Mouse (Mus musculus): Measurements from ENCODE around the gene 1700123O20Rik. TPM values are rescaled to one million over a fixed set of nuclear protein-coding genes. Genes with fewer than 3 reads are reported as not detected.

Gene 1700123O20Rik
- polyA plus RNA-seq, 1 experiment: 47.4 TPM

- no peak overlapping the region for H3K4me3 ChIP-seq (ENCODE audit: low read depth, low read length)
- no peak overlapping the region for H3K27ac ChIP-seq (ENCODE audit: insufficient read depth, low read depth, low read length)
- TF ChIP-seq CTCF (IDR thresholded peaks at IDR 0.05; ENCODE audit: extremely low read depth, insufficient read length, insufficient replicate concordance, low read depth, low read length) (no peak), POLR2A (IDR thresholded peaks at IDR 0.05; ENCODE audit: low read depth, low read length) (no peak)
- H3K36me3 ChIP-seq (ENCODE audit: control insufficient read depth, insufficient read depth, low read length): peaks cover 10% of the 10 kb centered on the region
- no peaks in the 10 kb centered on the region for H3K27me3 ChIP-seq (ENCODE audit: control insufficient read depth, insufficient read depth, low read length)
- 27% methylated on average over 6 of the region's 6 CpGs for WGBS
- no peaks in the 10 kb centered on the region; the same call in 1 of the 2 replicates for H3K4me1 ChIP-seq (ENCODE audit: control insufficient read depth, insufficient read depth, insufficient read length, low read length)
These were observed 9.0 kb downstream of the 1700123O20Rik start for GRCm38 (mm10) chr14:54695042-54695441.

- H3K4me3 ChIP-seq (ENCODE audit: low read depth, low read length): no peak overlapping the region
- H3K27ac ChIP-seq (ENCODE audit: insufficient read depth, low read depth, low read length): no peak overlapping the region
- peaks cover 3% of the 10 kb centered on the region; the same call in 1 of the 2 replicates for H3K36me3 ChIP-seq (ENCODE audit: control insufficient read depth, insufficient read depth, low read length)
- TF ChIP-seq POLR2A (IDR thresholded peaks at IDR 0.05; ENCODE audit: low read depth, low read length) (no peak), CTCF (IDR thresholded peaks at IDR 0.05; ENCODE audit: extremely low read depth, insufficient read length, insufficient replicate concordance, low read depth, low read length) (no peak)
- H3K27me3 ChIP-seq (ENCODE audit: control insufficient read depth, insufficient read depth, low read length): no peaks in the 10 kb centered on the region
- 88% methylated on average over 4 of the region's 4 CpGs for WGBS
- no peaks in the 10 kb centered on the region; the same call in 1 of the 2 replicates for H3K4me1 ChIP-seq (ENCODE audit: control insufficient read depth, insufficient read depth, insufficient read length, low read length)
These were observed 10.7 kb downstream of the 1700123O20Rik start for GRCm38 (mm10) chr14:54696752-54697151.

- WGBS: 87% methylated on average over 4 of the region's 4 CpGs
- no peak within 1 kb of the TSS for H3K27ac ChIP-seq (ENCODE audit: insufficient read depth, low read depth, low read length)
- no peak for TF ChIP-seq CTCF (IDR thresholded peaks at IDR 0.05; ENCODE audit: extremely low read depth, insufficient read length, insufficient replicate concordance, low read depth, low read length)
- TF ChIP-seq POLR2A (IDR thresholded peaks at IDR 0.05; ENCODE audit: low read depth, low read length): no peak
- H3K4me1 ChIP-seq (ENCODE audit: control insufficient read depth, insufficient read depth, insufficient read length, low read length): no peaks in the 10 kb centered on the region; the same call in 1 of the 2 replicates
- H3K4me3 ChIP-seq (ENCODE audit: low read depth, low read length): no peak within 1 kb of the TSS
- H3K27me3 ChIP-seq (ENCODE audit: control insufficient read depth, insufficient read depth, low read length): no peaks in the 10 kb centered on the region
- peaks cover 1% of the 10 kb centered on the region; the same call in 1 of the 2 replicates for H3K36me3 ChIP-seq (ENCODE audit: control insufficient read depth, insufficient read depth, low read length)
These were observed 12.7 kb downstream of the 1700123O20Rik start, which contains the start of gene Gm29776 for GRCm38 (mm10) chr14:54698733-54699132. Gene Gm29776 (minus strand): TSS chr14:54698833.

- H3K36me3 ChIP-seq (ENCODE audit: control insufficient read depth, insufficient read depth, low read length): no peaks in the 10 kb centered on the region
- 72% methylated on average over 3 of the region's 3 CpGs for whole genome bisulfite sequencing
- no peaks in the 10 kb centered on the region; the same call in 1 of the 2 replicates for H3K4me1 ChIP-seq (ENCODE audit: control insufficient read depth, insufficient read depth, insufficient read length, low read length)
- no peak overlapping the region for H3K4me3 ChIP-seq (ENCODE audit: low read depth, low read length)
- TF ChIP-seq CTCF (IDR thresholded peaks at IDR 0.05; ENCODE audit: extremely low read depth, insufficient read length, insufficient replicate concordance, low read depth, low read length): no peak
- no peak for TF ChIP-seq POLR2A (IDR thresholded peaks at IDR 0.05; ENCODE audit: low read depth, low read length)
- H3K27ac ChIP-seq (ENCODE audit: insufficient read depth, low read depth, low read length): no peak overlapping the region
- no peaks in the 10 kb centered on the region for H3K27me3 ChIP-seq (ENCODE audit: control insufficient read depth, insufficient read depth, low read length)
These were observed 13.6 kb downstream of the 1700123O20Rik start for GRCm38 (mm10) chr14:54699586-54699985.

- Histone ChIP-seq H3K27ac (ENCODE audit: insufficient read depth, low read depth, low read length) (no peak overlapping the region), H3K4me1 (ENCODE audit: control insufficient read depth, insufficient read depth, insufficient read length, low read length) (peaks cover 6% of the 10 kb centered on the region), H3K36me3 (ENCODE audit: control insufficient read depth, insufficient read depth, low read length) (no peaks in the 10 kb centered on the region), H3K27me3 (ENCODE audit: control insufficient read depth, insufficient read depth, low read length) (no peaks in the 10 kb centered on the region), H3K4me3 (ENCODE audit: low read depth, low read length) (no peak overlapping the region)
- TF ChIP-seq POLR2A (IDR thresholded peaks at IDR 0.05; ENCODE audit: low read depth, low read length) (no peak), CTCF (IDR thresholded peaks at IDR 0.05; ENCODE audit: extremely low read depth, insufficient read length, insufficient replicate concordance, low read depth, low read length) (peak; percentile 88; the same call in 1 of the 2 replicates)
- 9% methylated on average over 6 of the region's 6 CpGs for WGBS
These were observed 15.3 kb downstream of the 1700123O20Rik start for GRCm38 (mm10) chr14:54701298-54701697.

- Histone ChIP-seq H3K4me3 (ENCODE audit: low read depth, low read length) (no peak overlapping the region), H3K4me1 (ENCODE audit: control insufficient read depth, insufficient read depth, insufficient read length, low read length) (peaks cover 6% of the 10 kb centered on the region), H3K36me3 (ENCODE audit: control insufficient read depth, insufficient read depth, low read length) (no peaks in the 10 kb centered on the region), H3K27ac (ENCODE audit: insufficient read depth, low read depth, low read length) (no peak overlapping the region), H3K27me3 (ENCODE audit: control insufficient read depth, insufficient read depth, low read length) (no peaks in the 10 kb centered on the region)
- 53% methylated on average over 10 of the region's 10 CpGs for WGBS
- no peak for TF ChIP-seq CTCF (IDR thresholded peaks at IDR 0.05; ENCODE audit: extremely low read depth, insufficient read length, insufficient replicate concordance, low read depth, low read length)
- no peak for TF ChIP-seq POLR2A (IDR thresholded peaks at IDR 0.05; ENCODE audit: low read depth, low read length)
These were observed 17.2 kb downstream of the 1700123O20Rik start for GRCm38 (mm10) chr14:54703207-54703606.

- Histone ChIP-seq H3K4me1 (ENCODE audit: control insufficient read depth, insufficient read depth, insufficient read length, low read length) (peaks cover 6% of the 10 kb centered on the region), H3K36me3 (ENCODE audit: control insufficient read depth, insufficient read depth, low read length) (no peaks in the 10 kb centered on the region), H3K27me3 (ENCODE audit: control insufficient read depth, insufficient read depth, low read length) (no peaks in the 10 kb centered on the region), H3K4me3 (ENCODE audit: low read depth, low read length) (no peak overlapping the region), H3K27ac (ENCODE audit: insufficient read depth, low read depth, low read length) (no peak overlapping the region)
- TF ChIP-seq POLR2A (IDR thresholded peaks at IDR 0.05; ENCODE audit: low read depth, low read length) (no peak), CTCF (IDR thresholded peaks at IDR 0.05; ENCODE audit: extremely low read depth, insufficient read length, insufficient replicate concordance, low read depth, low read length) (no peak)
- 22% methylated on average over 5 of the region's 5 CpGs for whole genome bisulfite sequencing
These were observed 19.8 kb downstream of the 1700123O20Rik start for GRCm38 (mm10) chr14:54705844-54706243.

Data from small intestine, adult 2 months (tissue).